Mouse (Mus musculus): Measurements from ENCODE around the gene AC134908.4. TPM values are rescaled to one million over a fixed set of nuclear protein-coding genes. Genes with fewer than 3 reads are reported as not detected.

AC134908.4 gene
- total and polyA plus RNA-seq, 2 experiments from 2014 or later: not detected

GRCm38 (mm10) chr17:25794197-25794596 lies 1.3 kb downstream of the AC134908.4 start:
- TF ChIP-seq CTCF (IDR thresholded peaks at IDR 0.05; ENCODE audit: low read depth): no peak
- DNase-seq: no peak
- ATAC-seq: no peak
- H3K36me3 ChIP-seq (ENCODE audit: insufficient read depth): 0 out of 2 replicates have a peak, but pooled peaks cover 6% of the 10 kb centered on the region
- 0 out of 2 replicates have a peak overlapping the region, but pooled peaks have one; percentile 13 for H3K4me2 ChIP-seq (ENCODE audit: low read depth)
- H3K4me1 ChIP-seq (ENCODE audit: insufficient read depth): peaks cover 11% of the 10 kb centered on the region
- H3K4me3 ChIP-seq (ENCODE audit: low read depth, low read length): no peak overlapping the region
- no peaks in the 10 kb centered on the region for H3K9me3 ChIP-seq (ENCODE audit: low read length)
- WGBS: 6% methylated on average over 13 of the region's 13 CpGs
- no peak overlapping the region for H3K9ac ChIP-seq
- peaks cover 6% of the 10 kb centered on the region; the same call in 1 of the 2 replicates for H3K27me3 ChIP-seq (ENCODE audit: insufficient read depth, low read length)
- H3K27ac ChIP-seq (ENCODE audit: low read depth, low read length): peak overlapping the region; percentile 91

GRCm38 (mm10) chr17:25792615-25793014 lies 2.8 kb downstream of the AC134908.4 start, which contains the start of gene Fam173a:
Gene Fam173a (minus strand): TSS chr17:25792901.
- H3K4me1 ChIP-seq (ENCODE audit: insufficient read depth): peaks cover 11% of the 10 kb centered on the region
- peak; percentile 53 for ATAC-seq
- TF ChIP-seq CTCF (IDR thresholded peaks at IDR 0.05; ENCODE audit: low read depth): no peak

GRCm38 (mm10) chr17:25791843-25792527 lies 3.5 kb downstream of the AC134908.4 start:
- ATAC-seq (peak; percentile 79), DNase-seq (peak; percentile 91)
- Histone ChIP-seq H3K4me1 (ENCODE audit: insufficient read depth) (peaks cover 11% of the 10 kb centered on the region), H3K9ac (peak overlapping the region; percentile 86), H3K9me3 (ENCODE audit: low read length) (no peaks in the 10 kb centered on the region), H3K27me3 (ENCODE audit: insufficient read depth, low read length) (peaks cover 6% of the 10 kb centered on the region; the same call in 1 of the 2 replicates), H3K4me2 (ENCODE audit: low read depth) (peak overlapping the region; percentile 96), H3K4me3 (ENCODE audit: low read depth, low read length) (peak overlapping the region; percentile 87), H3K27ac (ENCODE audit: low read depth, low read length) (peak overlapping the region; percentile 91), H3K36me3 (ENCODE audit: insufficient read depth) (peaks cover 14% of the 10 kb centered on the region)
- WGBS: under 1% methylated on average over 45 of the region's 45 CpGs
- TF ChIP-seq CTCF (IDR thresholded peaks at IDR 0.05; ENCODE audit: low read depth): no peak

More at GRCm38 (mm10) chr17:25792615-25793014, 2.8 kb downstream of the AC134908.4 start, which contains the start of gene Fam173a:
- Histone ChIP-seq H3K27me3 (ENCODE audit: insufficient read depth, low read length) (peaks cover 6% of the 10 kb centered on the region; the same call in 1 of the 2 replicates), H3K27ac (ENCODE audit: low read depth, low read length) (peak within 1 kb of the TSS; percentile 91), H3K9me3 (ENCODE audit: low read length) (no peaks in the 10 kb centered on the region), H3K4me2 (ENCODE audit: low read depth) (peak within 1 kb of the TSS; percentile 96), H3K9ac (peak within 1 kb of the TSS; percentile 86), H3K4me3 (ENCODE audit: low read depth, low read length) (peak within 1 kb of the TSS; percentile 87), H3K36me3 (ENCODE audit: insufficient read depth) (peaks cover 10% of the 10 kb centered on the region)
- DNase-seq: peak; percentile 79
- under 1% methylated on average over 14 of the region's 14 CpGs for WGBS

- TF ChIP-seq CTCF (IDR thresholded peaks at IDR 0.05; ENCODE audit: low read depth): peak; percentile 27
- Histone ChIP-seq H3K27me3 (ENCODE audit: insufficient read depth, low read length) (peaks cover 3% of the 10 kb centered on the region; the same call in 1 of the 2 replicates), H3K4me2 (ENCODE audit: low read depth) (peak overlapping the region; percentile 96), H3K27ac (ENCODE audit: low read depth, low read length) (peak overlapping the region; percentile 91), H3K9ac (peak overlapping the region; percentile 86), H3K36me3 (ENCODE audit: insufficient read depth) (peaks cover 14% of the 10 kb centered on the region), H3K4me1 (ENCODE audit: insufficient read depth) (peaks cover 11% of the 10 kb centered on the region), H3K9me3 (ENCODE audit: low read length) (no peaks in the 10 kb centered on the region), H3K4me3 (ENCODE audit: low read depth, low read length) (peak overlapping the region; percentile 87)
- 22% methylated on average over 19 of the region's 19 CpGs for WGBS
- ATAC-seq: peak; percentile 23
- no peak for DNase-seq
These were observed 4.1 kb downstream of the AC134908.4 start for GRCm38 (mm10) chr17:25791320-25791842.

GRCm38 (mm10) chr17:25786781-25787504 lies 8.5 kb downstream of the AC134908.4 start:
- no peaks in the 10 kb centered on the region for H3K27me3 ChIP-seq (ENCODE audit: insufficient read depth, low read length)
- no peak overlapping the region for H3K9ac ChIP-seq
- no peak for TF ChIP-seq CTCF (IDR thresholded peaks at IDR 0.05; ENCODE audit: low read depth)
- DNase-seq: no peak
- H3K36me3 ChIP-seq (ENCODE audit: insufficient read depth): peaks cover 36% of the 10 kb centered on the region
- WGBS: 93% methylated on average over 9 of the region's 9 CpGs
- ATAC-seq: no peak
- H3K9me3 ChIP-seq (ENCODE audit: low read length): no peaks in the 10 kb centered on the region
- no peak overlapping the region for H3K27ac ChIP-seq (ENCODE audit: low read depth, low read length)
- H3K4me1 ChIP-seq (ENCODE audit: insufficient read depth): peaks cover 6% of the 10 kb centered on the region
- no peak overlapping the region for H3K4me2 ChIP-seq (ENCODE audit: low read depth)
- H3K4me3 ChIP-seq (ENCODE audit: low read depth, low read length): no peak overlapping the region

- no peak for TF ChIP-seq CTCF (IDR thresholded peaks at IDR 0.05; ENCODE audit: low read depth)
- ATAC-seq: no peak
- Histone ChIP-seq H3K27ac (ENCODE audit: low read depth, low read length) (peak within 1 kb of the TSS; percentile 81), H3K36me3 (ENCODE audit: insufficient read depth) (peaks cover 43% of the 10 kb centered on the region), H3K9ac (peak within 1 kb of the TSS; percentile 70), H3K4me2 (ENCODE audit: low read depth) (peak within 1 kb of the TSS; percentile 82), H3K9me3 (ENCODE audit: low read length) (no peaks in the 10 kb centered on the region), H3K4me3 (ENCODE audit: low read depth, low read length) (peak within 1 kb of the TSS; percentile 70), H3K4me1 (ENCODE audit: insufficient read depth) (peaks cover 6% of the 10 kb centered on the region), H3K27me3 (ENCODE audit: insufficient read depth, low read length) (no peaks in the 10 kb centered on the region)
- no peak for DNase-seq
- 78% methylated on average over 3 of the region's 3 CpGs for WGBS
These were observed 9.2 kb downstream of the AC134908.4 start, which contains the start of gene Ccdc78 for GRCm38 (mm10) chr17:25786280-25786679. Gene Ccdc78 (plus strand): TSS chr17:25786580.
